Mouse (Mus musculus) erythroblast, adult 5-6 weeks (primary cell): ENCODE measurements around the gene Crb2. TPM values are rescaled to one million over a fixed set of nuclear protein-coding genes. Genes with fewer than 3 reads are reported as not detected.

Source experiments
- ATAC-seq: replicated peaks from 2 replicates; pipeline ENCODE4 v1.8.0; 2016; ENCODE audit warnings: moderate number of reproducible peaks, mild to moderate bottlenecking, moderate TSS enrichment, inconsistent platforms; ENCODE audit not compliant: poor library complexity, low FRiP score, severe bottlenecking
- total RNA-seq, 2 experiments: library from RNA; stranded (forward) in 1 of 2; stranded (reverse) in 1 of 2; fragments of 150-400 nt in 1 of 2; fragments of 200-764, 138-1000 nt in 1 of 2; gene quantifications; 2 replicates each; pipeline versions ENCODE4 v1.2.3 to v1.2.4; 2015 to 2017; ENCODE audit warnings: low replicate concordance in 2 of 2

Gene Crb2
- total RNA-seq, 2 experiments from 2014 or later: not detected

GRCm38 (mm10) chr2:37842151-37842569 lies 66.1 kb downstream of the Crb2 start:
- no peak for ATAC-seq

- no peak for ATAC-seq
Observed at GRCm38 (mm10) chr2:37842719-37843118, 66.7 kb downstream of the Crb2 start.

Other genes starting within 250 kb of the Crb2 start
- gene Strbp, start 72.4 kb upstream of the Crb2 start, total RNA-seq (2015; ENCODE audit: low replicate concordance): 8.4 and 11.9 TPM in 2 replicates
- gene Strbp, start 72.4 kb upstream of the Crb2 start, total RNA-seq (2017; ENCODE audit: low replicate concordance): 8.1 and 13.0 TPM in 2 replicates